Mouse (Mus musculus): Measurements from ENCODE around the gene Ibtk.

DNA sequence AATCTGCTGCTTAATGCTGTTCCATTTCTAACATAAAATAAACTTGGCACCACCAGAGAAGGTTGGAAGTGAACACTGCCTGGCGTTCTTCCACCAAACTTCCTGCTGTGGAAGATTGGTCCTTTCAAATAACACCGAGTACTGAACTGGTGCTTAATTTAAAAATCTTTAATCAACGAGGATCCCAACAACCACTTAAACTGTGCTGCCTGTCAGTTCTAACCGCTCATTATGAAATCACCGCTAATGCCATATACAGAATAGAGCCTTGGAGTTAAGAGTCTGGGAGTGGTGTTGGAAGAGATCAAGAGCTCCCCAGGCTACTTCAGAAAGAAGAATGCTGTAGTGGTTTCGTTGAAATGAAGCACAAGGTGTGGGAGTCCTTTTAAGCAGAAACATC lies 28.4 kb upstream of the Ibtk start:
- TF ChIP-seq POLR2A (IDR thresholded peaks at IDR 0.05; ENCODE audit: low read depth, low read length) (no peak), CTCF (conservative IDR thresholded peaks at IDR 0.05; ENCODE audit: insufficient read depth, insufficient read length, low read depth, low read length) (no peak)
